Mouse (Mus musculus) stomach, postnatal 0 days (tissue): ENCODE measurements around the gene Trpm8.

Source experiments
- CTCF ChIP-seq: IDR thresholded peaks from 2 replicates; pipeline ENCODE4 v1.5.1; 2016; ENCODE audit warnings: antibody characterized with exemption, low read depth, mild to moderate bottlenecking, moderate library complexity
- EP300 ChIP-seq: optimal IDR thresholded peaks from 2 replicates; pipeline ENCODE3; 2016; ENCODE audit warnings: antibody characterized with exemption

GRCm38 (mm10) chr1:88298686-88299528, 21.4 kb downstream of the Trpm8 start:
- no peak for TF ChIP-seq CTCF
- TF ChIP-seq EP300, result no peak
